Mouse (Mus musculus) layer of hippocampus, adult 8-10 months (tissue): Measurements from ENCODE around the gene Clstn3. TPM values are rescaled to one million over a fixed set of nuclear protein-coding genes. Genes with fewer than 3 reads are reported as not detected.
A peak's percentile ranks its signal among the peaks of the same experiment; 100 is the strongest.
"Not testable (repeated sequence)": the region's sequence is repeated elsewhere in the genome, so short reads cannot be mapped to it uniquely, and the experiment has no call there.

Experiments used
- DNase-seq, 2 experiments: peaks; one replicate each; pipeline ENCODE4 v3.0.0; 2022; ENCODE audit warnings: low spot score in 2 of 2
- total RNA-seq, 4 experiments: library from RNA; stranded (reverse); gene quantifications; 2 replicates each; pipeline ENCODE4 v1.2.4; 2022

The Clstn3 gene
- total RNA-seq = 100 to 1,000 TPM; 249 to 296 (median 280) TPM

DNA sequence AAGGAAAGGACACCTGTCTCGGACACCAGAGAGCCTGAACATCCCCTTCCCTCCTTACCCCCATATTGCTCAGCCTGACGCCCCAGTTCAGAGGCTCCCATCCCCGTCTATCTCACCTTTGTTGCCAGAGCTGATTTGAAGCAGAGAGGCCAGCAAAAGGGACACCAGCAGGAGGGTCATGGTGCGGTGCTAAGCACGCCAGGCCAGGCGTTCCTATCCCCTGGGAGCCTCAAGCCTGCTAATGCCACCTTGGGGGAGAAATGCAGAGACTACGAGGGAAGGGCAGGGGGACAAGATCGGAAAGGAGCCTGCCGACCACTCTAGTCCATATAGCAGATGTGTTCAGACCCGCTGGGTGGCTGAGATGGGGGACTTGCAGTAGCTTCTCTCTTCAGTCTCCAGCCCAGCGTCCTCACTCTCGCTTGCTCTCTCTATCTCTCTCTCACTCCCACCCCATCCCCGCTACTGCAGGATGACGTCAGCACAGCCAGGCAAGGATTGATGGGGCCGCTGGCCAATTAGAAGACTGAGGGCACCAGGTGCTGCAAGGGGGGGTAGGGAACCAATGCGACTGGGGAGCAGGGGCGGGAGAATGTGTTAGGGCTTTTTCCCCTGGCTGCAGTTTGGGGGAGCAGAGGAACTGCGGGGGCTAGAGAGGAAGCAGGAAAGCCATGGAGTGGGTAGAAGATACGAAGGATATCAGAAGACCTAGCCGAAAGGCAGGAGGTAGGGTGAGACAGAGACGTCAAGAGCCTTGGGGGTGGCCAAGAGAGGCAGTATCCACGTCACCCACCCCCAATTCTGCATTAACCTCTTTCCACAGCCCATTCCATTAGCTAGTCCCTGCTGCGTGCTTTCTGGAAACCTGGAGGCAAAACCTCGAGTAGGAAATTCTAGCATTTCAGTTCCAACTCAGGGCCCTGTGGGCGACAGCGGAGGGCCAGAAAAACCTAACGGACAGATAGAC lies at the start of gene Clstn3:
Gene Clstn3 (minus strand): TSS at position 490 of the 967 bp plus-strand sequence.
- peak; percentile 92 to 94 for DNase-seq

DNA sequence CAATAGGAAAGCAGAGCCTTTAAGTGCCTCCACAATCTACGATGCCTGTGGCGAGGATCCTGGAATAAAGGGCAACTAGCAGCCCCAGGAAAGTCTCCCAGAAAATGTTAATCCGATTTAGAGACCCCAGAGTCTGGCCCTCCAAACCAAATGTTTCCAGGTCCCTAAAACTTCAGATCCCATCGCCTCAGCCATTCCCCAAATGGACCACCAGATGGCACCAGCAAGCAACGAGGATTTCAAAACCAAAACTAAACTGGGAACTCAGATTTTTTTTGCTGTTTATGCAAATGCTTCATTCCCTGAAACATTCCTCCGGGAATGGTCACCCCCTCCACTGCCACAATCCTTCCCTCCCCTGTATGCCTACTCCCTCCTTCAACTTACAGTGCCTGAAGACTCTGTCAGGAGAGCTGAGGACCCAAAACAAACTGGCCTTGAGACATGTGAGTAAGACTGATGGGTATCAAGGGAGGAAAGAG lies 47.8 kb upstream of the Clstn3 start, which contains the start of gene C1ra:
Gene C1ra (plus strand): TSS at position 51 of the 482 bp plus-strand sequence.
- peak in 1 of 2 experiments; percentile 61 for DNase-seq

DNA sequence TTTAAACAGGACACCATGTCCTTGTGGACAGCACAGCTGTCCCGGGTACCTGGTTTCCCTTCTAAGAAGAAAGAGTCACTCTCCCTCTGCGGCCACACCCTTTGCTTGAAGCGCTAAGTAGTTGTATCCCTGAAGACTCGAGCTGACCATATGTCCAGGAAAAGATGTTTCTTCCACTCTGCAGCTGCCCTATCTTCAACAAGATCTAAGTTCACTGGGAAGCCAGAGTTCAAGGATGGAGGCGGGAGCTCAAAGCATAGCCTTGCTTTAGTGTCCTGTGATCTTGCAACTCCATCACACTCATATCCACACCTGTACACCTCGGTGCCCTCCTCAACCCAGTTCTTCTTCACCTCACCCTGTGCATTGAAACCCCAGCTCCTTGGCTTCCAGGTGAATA lies 47.3 kb upstream of the Clstn3 start:
- no peak for DNase-seq

DNA sequence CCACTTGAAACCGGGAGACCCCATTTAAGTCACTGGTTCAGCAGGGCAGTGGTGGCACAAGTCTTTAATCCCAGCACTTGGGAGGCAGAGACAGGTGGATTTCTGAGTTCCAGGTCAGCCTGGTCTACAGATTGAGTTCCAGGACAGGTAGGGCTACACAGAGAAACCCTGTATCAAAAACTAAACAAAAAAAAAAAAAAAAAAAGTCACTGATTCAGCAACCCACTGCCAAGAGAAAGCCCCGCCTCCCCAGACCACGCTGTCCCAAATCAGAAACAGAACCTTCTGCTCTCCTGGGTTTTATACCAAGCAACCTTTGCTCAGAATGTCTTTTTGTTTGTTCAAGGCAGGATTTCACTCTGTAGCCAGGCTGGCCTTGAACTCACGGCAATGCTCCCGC lies 44.6 kb upstream of the Clstn3 start:
- DNase-seq = not testable (repeated sequence)

- DNase-seq = no peak
Measured at GRCm38 (mm10) chr6:124508292-124508691, 43.7 kb upstream of the Clstn3 start.

DNA sequence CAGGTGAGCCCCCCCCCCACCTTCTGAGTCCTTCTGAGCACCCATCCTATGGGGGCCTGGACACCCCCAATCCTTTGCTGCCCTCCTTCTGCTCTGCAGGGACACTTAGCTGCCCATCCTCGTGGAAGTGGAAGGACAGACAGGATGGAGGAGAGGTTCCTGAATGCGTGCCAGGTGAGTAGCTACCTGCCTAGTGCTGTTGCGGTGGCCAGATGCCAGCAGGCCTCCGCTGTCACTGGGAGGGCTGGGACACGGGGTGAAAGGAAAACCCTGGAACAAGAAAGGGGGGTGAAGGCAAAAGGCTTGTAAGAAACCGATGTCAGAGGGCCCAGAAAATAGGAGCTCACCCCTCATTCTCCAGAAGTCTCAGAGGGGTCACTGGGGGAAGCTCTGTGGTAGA lies 42.4 kb upstream of the Clstn3 start:
- no peak for DNase-seq

GRCm38 (mm10) chr6:124505028-124505427 lies 40.4 kb upstream of the Clstn3 start:
- no peak for DNase-seq

DNA sequence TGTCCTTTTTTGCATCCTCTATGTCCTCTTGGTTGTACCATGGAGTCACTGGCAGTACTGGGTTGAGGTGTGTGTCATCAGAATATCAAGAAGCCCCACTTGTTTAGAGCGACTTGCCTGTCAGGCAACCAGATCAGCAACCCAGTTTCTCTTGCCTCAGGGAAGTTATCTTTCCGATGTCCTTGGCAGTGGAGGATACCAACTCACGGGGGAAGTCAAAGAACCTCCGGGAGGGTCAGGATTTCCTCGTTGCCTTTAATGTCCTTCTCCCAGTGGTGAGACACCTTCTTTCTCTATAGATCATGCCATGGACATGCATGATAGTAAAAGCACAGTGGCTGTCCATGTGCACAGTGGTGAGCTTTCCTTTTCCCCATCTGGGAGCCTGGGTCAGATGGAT lies 37.4 kb upstream of the Clstn3 start:
- DNase-seq = no peak

GRCm38 (mm10) chr6:124501473-124501872 lies 36.9 kb upstream of the Clstn3 start:
- DNase-seq = no peak

- DNase-seq = no peak
Measured at GRCm38 (mm10) chr6:124499914-124500566, 35.4 kb upstream of the Clstn3 start.

DNA sequence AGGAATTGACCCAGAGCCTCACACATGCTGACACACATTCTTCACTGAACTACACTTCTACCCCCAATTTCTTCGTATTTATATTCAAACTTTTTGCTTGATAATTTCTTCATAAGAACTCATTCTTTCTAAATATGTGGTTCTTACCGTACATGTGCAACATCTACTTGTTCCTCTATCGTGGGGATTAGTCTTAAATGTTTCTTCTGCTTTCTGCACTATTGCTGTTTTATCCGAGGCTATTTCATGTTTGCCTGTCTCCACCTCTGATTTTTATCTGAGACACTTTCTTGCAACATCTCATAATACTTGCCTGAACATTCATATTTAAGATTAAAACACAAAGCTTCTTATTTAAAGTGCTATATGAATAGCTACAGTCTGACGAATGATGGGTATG lies 31.5 kb upstream of the Clstn3 start:
- no peak for DNase-seq

GRCm38 (mm10) chr6:124493886-124494285 lies 29.3 kb upstream of the Clstn3 start:
- no peak for DNase-seq

- peak; percentile 37 to 69 for DNase-seq
Measured at GRCm38 (mm10) chr6:124492842-124493561, 28.4 kb upstream of the Clstn3 start, which contains the start of gene C1rl. TSS of gene C1rl (plus strand) at chr6:124493113.

GRCm38 (mm10) chr6:124491427-124491826 lies 26.8 kb upstream of the Clstn3 start:
- DNase-seq = no peak

GRCm38 (mm10) chr6:124488952-124489351 lies 24.4 kb upstream of the Clstn3 start:
- no peak for DNase-seq

DNA sequence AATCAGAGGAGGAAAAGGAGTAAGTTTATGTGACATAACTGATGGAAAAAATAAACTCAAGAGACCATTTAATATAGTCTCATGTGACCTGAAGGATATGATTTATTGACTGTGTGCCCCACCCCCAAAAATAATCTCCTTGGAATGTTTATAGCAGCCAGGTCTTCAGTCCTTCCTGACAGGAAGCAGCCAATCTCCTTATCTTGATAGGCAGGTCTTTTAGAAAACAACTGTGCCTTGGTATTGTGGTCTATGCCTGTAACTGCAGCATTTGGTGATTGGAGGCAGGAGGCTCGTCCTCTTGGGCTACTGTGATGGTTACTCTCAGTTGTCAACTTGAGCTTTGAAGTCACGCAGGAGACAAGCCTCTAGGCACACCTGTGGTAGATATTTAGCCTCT lies 22.9 kb upstream of the Clstn3 start:
- DNase-seq = no peak

DNA sequence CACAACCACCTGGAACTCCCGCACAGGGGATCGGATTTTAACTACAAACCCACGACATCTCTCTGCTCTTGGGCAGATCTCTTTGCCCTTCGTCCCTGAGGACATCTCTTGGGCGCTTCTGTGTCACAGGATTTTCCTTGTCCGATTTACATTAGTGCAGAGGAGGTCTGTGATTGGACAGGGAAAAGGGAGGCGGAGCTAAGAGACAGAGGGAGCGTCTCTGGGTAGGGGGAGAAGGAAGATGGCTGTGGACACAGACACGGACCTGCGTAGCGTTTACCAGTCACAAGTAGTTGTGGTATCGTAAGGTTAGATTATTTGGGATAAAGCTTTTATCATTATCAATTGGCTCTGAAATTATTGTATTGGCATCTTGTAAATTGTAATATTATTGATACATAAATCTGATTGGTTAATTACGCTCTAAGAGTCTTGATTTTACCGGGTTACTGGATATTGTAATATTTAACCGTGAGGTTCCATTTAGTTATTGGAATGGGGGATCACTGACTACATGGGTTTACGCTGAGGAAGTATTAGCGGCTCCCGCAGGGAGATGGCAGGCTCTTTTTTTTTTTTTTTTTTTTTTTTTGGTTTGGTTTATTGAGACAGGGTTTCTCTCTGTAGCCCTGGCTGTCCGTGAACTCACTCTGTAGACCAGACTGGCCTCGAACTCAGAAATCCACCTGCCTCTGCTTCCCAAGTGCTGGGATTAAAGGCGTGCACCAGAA lies 21.0 kb upstream of the Clstn3 start:
- DNase-seq = no peak

GRCm38 (mm10) chr6:124484851-124485250 lies 20.3 kb upstream of the Clstn3 start:
- no peak for DNase-seq

DNA sequence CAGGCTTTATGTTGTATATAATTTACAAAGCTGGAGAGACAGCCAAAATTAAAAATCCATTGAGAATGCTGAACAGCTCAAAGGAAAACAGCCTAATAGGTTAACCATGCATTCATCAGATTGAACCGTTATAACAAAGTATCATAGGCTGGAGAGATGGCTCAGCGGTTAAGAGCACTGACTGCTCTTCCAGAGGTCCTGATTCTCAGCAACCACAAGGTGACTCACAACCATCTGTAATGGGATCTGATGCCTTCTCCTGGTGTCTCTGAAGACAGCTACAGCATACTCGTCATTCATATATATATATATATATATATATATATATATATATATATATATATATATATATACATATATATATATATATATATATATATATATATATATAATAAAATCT lies 19.2 kb upstream of the Clstn3 start:
- DNase-seq = not testable (repeated sequence)

DNA sequence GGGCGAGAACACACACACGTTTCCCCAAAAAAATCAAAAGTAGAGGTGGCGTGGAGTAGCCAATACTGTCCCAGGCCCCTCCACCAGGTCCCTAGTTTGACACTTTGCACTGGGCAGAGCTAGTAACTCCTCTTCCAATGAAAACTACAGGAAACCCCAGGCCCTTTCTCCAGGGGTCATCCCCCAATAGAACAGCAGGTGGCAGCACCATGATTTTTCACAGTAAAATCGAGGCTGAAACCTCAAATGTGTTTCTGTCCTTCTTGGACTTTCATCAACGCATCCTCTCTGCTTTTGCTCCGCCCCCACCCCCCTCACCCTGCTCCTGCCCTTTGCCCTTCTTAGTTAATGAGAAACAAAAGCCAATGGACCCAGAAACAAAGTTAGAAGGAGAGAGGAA lies 17.0 kb upstream of the Clstn3 start:
- DNase-seq = peak in 1 of 2 experiments; percentile 34

GRCm38 (mm10) chr6:124480295-124480694 lies 15.7 kb upstream of the Clstn3 start:
- DNase-seq = no peak
